Mouse (Mus musculus) kidney, embryonic 15.5 days (tissue): ENCODE results near the gene Cmtm2a. TPM values are rescaled to one million over a fixed set of nuclear protein-coding genes. Genes with fewer than 3 reads are reported as not detected.
"Not testable (repeated sequence)": the region's sequence is repeated elsewhere in the genome, so short reads cannot be mapped to it uniquely, and the experiment has no call there.

Experiments used
- ATAC-seq: fragments of 200-750 bp; cut with Nextera tagmentation; replicated peaks from 2 replicates; pipeline ENCODE4 v1.8.0; 2017; ENCODE audit warnings: moderate TSS enrichment; ENCODE audit not compliant: low FRiP score
- H3K27ac ChIP-seq: fragments of 300-500 bp; sonication (generic); 2 replicates; pipeline ENCODE4 v1.5.1; 2015; ENCODE audit warnings: mild to moderate bottlenecking, inconsistent platforms
- H3K27me3 ChIP-seq: fragments of 300-500 bp; sonication (generic); 2 replicates; pipeline ENCODE4 v1.6.1; 2015; ENCODE audit warnings: inconsistent platforms
- H3K36me3 ChIP-seq: fragments of 300-500 bp; sonication (generic); 2 replicates; pipeline ENCODE4 v1.6.1; 2015; ENCODE audit warnings: inconsistent platforms
- H3K4me1 ChIP-seq: fragments of 300-500 bp; sonication (generic); 2 replicates; pipeline ENCODE4 v1.6.1; 2015; ENCODE audit warnings: inconsistent platforms
- H3K4me2 ChIP-seq: fragments of 300-500 bp; sonication (generic); 2 replicates; pipeline ENCODE4 v1.6.1; 2015; ENCODE audit warnings: moderate library complexity, mild to moderate bottlenecking, inconsistent platforms
- H3K4me3 ChIP-seq: fragments of 300-500 bp; sonication (generic); replicated peaks from 2 replicates; pipeline ENCODE4 v1.5.1; 2015; ENCODE audit warnings: mild to moderate bottlenecking, inconsistent platforms
- H3K9ac ChIP-seq: fragments of 300-500 bp; sonication (generic); 2 replicates; pipeline ENCODE4 v1.6.1; 2015; ENCODE audit warnings: mild to moderate bottlenecking, inconsistent platforms
- H3K9me3 ChIP-seq: fragments of 300-500 bp; sonication (generic); replicated peaks from 2 replicates; pipeline ENCODE4 v1.6.1; 2016; ENCODE audit warnings: inconsistent platforms
- WGBS: fragments of 180-500 bp; shearing (Covaris S2); methylation state at CpG from one replicate; pipeline ENCODE4 v1.1.7; 2015; ENCODE audit warnings: mixed read lengths; 5-methylcytosine and 5-hydroxymethylcytosine counted together
- polyA plus RNA-seq: library from polyadenylated mRNA; unstranded; fragments of >200 nt; fragmentation: Nextera tagmentation; extraction: Ambion mirVana; gene quantifications from 2 replicates; pipeline ENCODE4 v1.2.1, GENCODE M21; 2015

Gene Cmtm2a
- polyA plus RNA-seq, 1 experiment from 2014 or later: not detected

DNA sequence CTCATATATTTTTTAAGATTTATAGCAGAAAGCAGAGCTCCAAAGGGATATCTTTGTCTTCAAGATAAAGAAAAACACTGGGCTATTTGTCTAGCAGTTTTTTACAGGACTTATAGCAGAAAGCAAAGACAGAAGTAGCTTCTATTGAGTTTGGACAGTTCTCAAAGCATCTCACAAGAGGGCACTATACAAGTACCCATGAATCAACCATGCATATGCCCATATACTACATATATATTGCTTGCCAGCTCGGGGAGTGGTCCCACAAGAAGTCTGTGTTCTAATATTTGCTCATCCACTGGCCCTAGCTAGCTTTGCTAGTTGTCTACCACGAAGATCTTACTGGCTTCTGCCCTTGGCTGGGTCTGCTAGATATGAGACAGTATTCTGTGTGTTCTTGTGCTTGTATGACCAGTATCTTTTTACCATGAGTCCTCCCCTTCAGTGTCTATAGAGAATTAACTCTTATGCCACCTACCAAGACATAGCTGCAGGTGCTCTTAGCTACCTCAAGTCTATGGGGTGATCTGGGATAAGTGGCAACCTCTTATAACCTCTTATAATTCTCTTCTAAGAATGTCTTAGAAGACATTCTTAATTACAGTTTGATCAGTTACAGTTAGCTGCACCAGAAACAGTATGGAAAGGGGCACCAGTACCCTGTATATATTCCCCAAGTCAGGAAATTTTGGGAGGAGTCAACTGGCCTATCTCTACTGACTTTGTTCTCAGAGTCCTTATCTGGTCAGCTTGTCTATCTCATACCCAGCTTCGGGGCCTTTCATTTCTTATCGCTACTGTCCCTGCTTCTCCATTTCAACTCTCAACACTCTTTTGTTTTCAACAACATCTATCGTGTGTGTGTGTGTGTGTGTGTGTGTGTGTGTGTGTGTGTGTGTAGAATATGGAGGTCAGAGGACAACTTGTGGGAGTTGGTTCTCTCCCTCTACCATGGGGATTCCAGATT, 40.0 kb upstream of the Cmtm2a start:
- 78% methylated on average over 5 of the region's 5 CpGs for WGBS
- Histone ChIP-seq H3K9me3 (no peaks in the 10 kb centered on the region), H3K27me3 (no peaks in the 10 kb centered on the region)

DNA sequence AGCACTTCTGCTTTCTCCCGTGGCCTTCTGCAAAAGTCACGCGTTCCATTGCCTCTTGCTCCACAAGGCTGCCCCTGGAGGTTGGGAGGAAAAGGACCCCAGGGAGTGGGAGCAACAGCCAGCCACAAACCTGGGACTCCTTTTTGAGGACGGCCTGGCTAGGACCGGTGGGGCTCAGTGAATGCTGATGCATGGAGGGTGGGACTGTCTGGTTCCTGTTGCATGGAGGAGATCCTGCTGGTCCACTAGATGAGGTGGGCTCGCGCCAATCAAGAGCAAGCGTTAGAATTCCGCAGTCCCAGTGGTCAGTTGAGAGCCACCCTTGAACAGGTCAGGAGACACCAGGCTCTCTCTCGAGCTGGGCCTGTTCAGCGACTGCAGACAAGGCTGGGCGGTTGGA, 28.9 kb upstream of the Cmtm2a start, which contains the start of gene Cmtm2b:
Gene Cmtm2b (plus strand): TSS at position 301 of the 400 bp plus-strand sequence.
- H3K9me3 ChIP-seq, H3K9ac ChIP-seq, H3K36me3 ChIP-seq, H3K4me2 ChIP-seq, H3K4me3 ChIP-seq, H3K4me1 ChIP-seq, H3K27me3 ChIP-seq, H3K27ac ChIP-seq, ATAC-seq: not testable (repeated sequence)
- 82% methylated on average over 12 of the region's 12 CpGs for WGBS

More for the DNA sequence above, 40.0 kb upstream of the Cmtm2a start:
- no peak overlapping the region for H3K4me3 ChIP-seq
- H3K4me1 ChIP-seq: no peaks in the 10 kb centered on the region
- H3K4me2 ChIP-seq: no peak overlapping the region
- H3K9ac ChIP-seq: no peak overlapping the region
- H3K27ac ChIP-seq: no peak overlapping the region
- no peaks in the 10 kb centered on the region for H3K36me3 ChIP-seq
- ATAC-seq: no peak

DNA sequence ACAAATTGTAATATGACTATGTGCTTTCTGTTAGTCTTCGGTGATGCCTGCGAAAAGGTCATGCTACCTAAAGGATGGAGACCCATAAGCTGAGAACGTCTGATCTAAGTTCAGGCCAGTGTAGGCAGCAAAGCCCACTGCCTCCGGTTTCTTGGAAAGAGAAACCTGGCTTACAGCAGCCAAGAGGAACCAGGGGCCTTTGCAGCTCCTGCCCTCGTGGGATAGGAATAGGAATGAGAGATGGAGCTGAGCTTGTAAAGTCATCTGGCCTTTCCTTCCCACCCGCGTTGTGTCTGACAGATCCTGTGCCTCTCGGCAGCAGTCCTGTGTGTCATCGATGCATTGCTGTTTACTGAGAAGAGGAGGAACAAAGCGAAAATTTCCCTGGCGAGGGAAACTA, 28.3 kb upstream of the Cmtm2a start, which contains the start of gene Gm11020:
Gene Gm11020 (plus strand): TSS at position 301 of the 400 bp plus-strand sequence.
- WGBS: 86% methylated on average over 11 of the region's 11 CpGs
- H3K27me3 ChIP-seq, H3K9me3 ChIP-seq, ATAC-seq, H3K4me3 ChIP-seq, H3K4me2 ChIP-seq, H3K9ac ChIP-seq, H3K36me3 ChIP-seq, H3K4me1 ChIP-seq, H3K27ac ChIP-seq: not testable (repeated sequence)

DNA sequence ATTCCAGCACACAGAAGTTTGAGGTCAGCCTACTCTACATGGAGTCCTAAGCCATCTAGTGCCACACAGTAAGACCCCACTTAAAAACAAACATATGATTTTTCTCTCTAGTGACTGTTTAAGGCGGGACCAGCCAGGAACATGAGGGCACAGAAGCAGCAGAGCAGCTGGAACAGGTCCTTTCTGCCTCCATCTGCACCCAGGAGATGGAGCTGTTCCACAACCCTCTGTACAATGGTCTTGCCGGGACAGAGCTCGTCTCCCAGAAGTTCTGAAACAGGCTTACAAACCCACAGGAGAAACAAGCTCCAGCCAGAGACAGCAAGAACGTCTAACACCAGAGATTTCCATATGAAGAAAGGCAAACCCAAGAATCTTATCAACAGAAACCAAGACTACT, 20.3 kb upstream of the Cmtm2a start:
- Histone ChIP-seq H3K9me3 (no peaks in the 10 kb centered on the region), H3K4me1 (no peaks in the 10 kb centered on the region), H3K4me3 (no peak overlapping the region), H3K27ac (no peak overlapping the region), H3K9ac (no peak overlapping the region), H3K4me2 (no peak overlapping the region), H3K36me3 (no peaks in the 10 kb centered on the region), H3K27me3 (no peaks in the 10 kb centered on the region)
- ATAC-seq: no peak
- WGBS: 66% methylated on average over 4 of the region's 4 CpGs

DNA sequence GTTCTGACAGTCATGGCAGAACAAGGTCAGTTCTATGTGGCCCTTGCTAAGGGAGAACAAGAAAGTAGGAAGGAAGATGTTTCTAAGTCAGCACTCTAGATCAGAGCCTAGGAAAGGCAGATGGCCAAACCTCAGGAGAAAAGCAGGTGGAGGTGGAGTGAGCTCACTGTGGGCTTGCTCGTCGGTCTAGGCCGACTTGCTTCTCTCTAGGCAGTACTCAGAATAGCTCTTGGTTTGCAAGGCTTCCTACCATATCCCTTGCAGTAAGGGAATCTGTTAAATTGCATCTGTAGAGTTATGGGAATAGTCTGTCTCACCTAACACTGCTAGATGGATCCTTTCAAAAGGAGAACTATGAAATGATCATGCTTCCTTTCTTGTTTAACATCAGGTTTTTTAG, 19.0 kb upstream of the Cmtm2a start:
- H3K4me1 ChIP-seq, H3K27ac ChIP-seq, H3K27me3 ChIP-seq, H3K4me3 ChIP-seq, H3K9ac ChIP-seq, H3K36me3 ChIP-seq, H3K4me2 ChIP-seq, H3K9me3 ChIP-seq, ATAC-seq: not testable (repeated sequence)
- WGBS: 88% methylated on average over 3 of the region's 3 CpGs

DNA sequence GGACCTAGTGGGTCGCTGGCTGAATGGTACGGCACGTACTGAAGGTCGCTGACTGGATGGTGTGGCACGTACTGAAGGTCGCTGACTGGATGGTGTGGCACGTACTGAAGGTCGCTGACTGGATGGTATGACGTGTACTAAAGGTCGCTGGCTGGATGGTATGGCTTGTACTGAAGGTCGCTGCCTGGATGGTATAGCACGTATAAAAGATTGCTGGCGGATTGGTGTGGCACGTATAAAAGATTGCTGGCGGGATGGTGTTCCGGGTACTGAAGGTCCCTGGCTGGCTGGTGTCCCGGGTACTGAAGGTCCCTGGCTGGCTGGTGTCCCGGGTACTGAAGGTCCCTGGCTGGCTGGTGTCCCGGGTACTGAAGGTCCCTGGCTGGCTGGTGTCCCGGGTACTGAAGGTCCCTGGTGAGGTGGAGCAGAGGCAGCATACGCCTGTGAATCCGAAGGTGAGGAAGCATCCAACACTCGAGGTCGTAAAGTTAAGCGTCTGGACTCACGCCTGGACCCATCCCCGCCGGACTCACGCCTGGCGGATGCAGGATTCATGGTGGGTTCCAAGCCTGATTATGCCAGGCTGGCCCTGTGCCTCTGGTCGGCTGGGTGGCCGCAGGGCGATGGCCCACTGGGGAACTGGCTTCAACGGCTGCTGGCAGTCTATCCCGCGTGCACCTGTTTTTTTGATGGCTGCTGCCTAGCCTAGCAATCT, 16.6 kb upstream of the Cmtm2a start, which contains the start of the genes Gm45711 and Cmtm1:
Gene Gm45711 (minus strand): TSS at position 641 of the 715 bp plus-strand sequence.
Gene Cmtm1 (minus strand): TSS at position 705 of the 715 bp plus-strand sequence.
- 87% methylated on average over 36 of the region's 36 CpGs for WGBS
- not testable (repeated sequence) for H3K4me3 ChIP-seq, H3K4me1 ChIP-seq, H3K27ac ChIP-seq, H3K36me3 ChIP-seq, H3K4me2 ChIP-seq, H3K9me3 ChIP-seq, H3K9ac ChIP-seq, ATAC-seq, H3K27me3 ChIP-seq

DNA sequence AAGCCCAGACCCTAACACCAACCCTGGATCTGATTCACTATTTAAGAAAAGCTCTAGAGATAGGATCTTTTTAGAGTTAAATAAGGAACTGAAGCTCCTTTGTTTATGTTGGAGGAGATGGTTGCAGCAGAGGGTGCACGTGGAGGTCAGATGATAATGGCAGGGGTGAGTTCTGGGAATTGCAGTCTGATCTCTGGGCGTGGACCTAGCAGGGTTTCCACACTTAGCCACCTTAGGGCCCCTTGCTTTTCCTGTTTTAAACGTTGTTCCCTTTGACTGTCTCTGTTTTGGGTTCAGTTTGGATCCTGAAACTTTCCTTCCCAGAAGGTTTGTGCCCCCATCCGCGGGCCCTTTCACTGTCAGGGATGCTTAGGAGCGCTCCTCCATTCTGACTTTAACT, 15.4 kb upstream of the Cmtm2a start:
- H3K9ac ChIP-seq, H3K27me3 ChIP-seq, H3K4me3 ChIP-seq, H3K27ac ChIP-seq, H3K4me2 ChIP-seq, H3K4me1 ChIP-seq, H3K36me3 ChIP-seq, ATAC-seq, H3K9me3 ChIP-seq: not testable (repeated sequence)
- WGBS: 52% methylated on average over 6 of the region's 6 CpGs

DNA sequence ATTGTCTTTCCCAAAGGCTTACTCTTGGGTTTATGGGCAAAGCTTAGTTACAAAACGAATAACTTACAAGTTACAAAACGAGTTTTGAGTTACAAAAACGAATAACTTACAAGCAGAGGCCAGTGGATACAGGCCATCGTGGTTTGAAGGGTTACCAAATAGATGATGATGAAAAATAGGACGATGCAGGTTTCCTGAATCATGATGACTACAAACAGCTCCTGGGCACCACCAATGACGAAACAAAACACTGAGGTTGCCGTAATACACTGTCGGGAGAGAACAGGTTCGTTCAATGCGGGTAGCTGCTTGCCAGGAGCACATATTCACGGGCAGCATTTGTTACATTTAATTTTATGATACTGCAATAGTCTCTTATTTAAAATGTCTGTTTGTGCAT, 12.0 kb upstream of the Cmtm2a start:
- ATAC-seq: no peak
- Histone ChIP-seq H3K4me2 (no peak overlapping the region), H3K36me3 (no peaks in the 10 kb centered on the region), H3K27me3 (no peaks in the 10 kb centered on the region), H3K9me3 (no peaks in the 10 kb centered on the region), H3K4me3 (no peak overlapping the region), H3K27ac (no peak overlapping the region), H3K9ac (no peak overlapping the region), H3K4me1 (peaks cover 4% of the 10 kb centered on the region; the same call in 1 of the 2 replicates)
- WGBS: 90% methylated on average over 11 of the region's 11 CpGs

DNA sequence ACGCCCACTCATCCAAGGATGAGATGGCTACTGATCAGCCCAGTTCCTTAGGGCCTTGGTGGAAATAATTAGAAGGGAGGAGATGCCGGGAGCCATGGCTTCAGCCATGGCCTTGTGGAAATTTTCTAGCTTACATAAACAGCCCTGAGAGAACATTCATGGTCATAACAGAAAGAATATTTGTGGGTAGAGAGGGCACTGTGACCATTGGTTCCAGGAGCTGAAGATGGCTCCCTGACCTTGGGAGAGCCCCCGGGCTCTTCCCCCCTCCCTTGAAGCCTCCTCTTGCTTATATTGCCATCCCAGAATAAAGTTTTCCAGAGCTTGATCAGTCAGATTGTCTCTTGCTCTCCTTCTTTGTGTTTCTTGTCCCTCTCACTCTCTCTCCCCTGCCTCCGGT, 9.6 kb upstream of the Cmtm2a start:
- not testable (repeated sequence) for H3K36me3 ChIP-seq, H3K9ac ChIP-seq, H3K4me3 ChIP-seq, H3K27ac ChIP-seq, ATAC-seq, H3K4me2 ChIP-seq, H3K4me1 ChIP-seq, H3K27me3 ChIP-seq, H3K9me3 ChIP-seq
- 89% methylated on average over 4 of the region's 4 CpGs for WGBS

DNA sequence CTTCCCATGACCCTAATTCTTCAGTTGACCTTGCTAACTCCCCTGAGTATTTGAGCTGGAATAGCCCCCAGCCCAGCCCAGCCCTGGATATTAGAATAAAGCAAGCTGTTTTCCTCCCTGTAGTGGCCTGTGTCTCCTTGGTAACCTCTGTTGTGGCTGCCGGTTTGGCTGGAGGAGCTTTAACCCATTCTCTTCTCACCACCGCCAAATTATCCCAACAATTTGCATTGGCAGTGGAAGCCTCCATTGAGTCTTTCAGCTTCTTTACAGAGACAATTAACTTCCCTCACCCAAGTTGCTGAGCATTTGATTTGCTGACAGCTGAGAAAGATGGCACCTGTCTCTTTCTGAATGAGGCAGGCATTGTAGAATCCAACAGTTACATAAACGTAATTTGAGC, 8.6 kb upstream of the Cmtm2a start:
- H3K27me3 ChIP-seq, H3K4me3 ChIP-seq, H3K36me3 ChIP-seq, ATAC-seq, H3K4me1 ChIP-seq, H3K4me2 ChIP-seq, H3K9ac ChIP-seq, H3K9me3 ChIP-seq, H3K27ac ChIP-seq: not testable (repeated sequence)
- 14% methylated on average over 3 of the region's 3 CpGs for WGBS

DNA sequence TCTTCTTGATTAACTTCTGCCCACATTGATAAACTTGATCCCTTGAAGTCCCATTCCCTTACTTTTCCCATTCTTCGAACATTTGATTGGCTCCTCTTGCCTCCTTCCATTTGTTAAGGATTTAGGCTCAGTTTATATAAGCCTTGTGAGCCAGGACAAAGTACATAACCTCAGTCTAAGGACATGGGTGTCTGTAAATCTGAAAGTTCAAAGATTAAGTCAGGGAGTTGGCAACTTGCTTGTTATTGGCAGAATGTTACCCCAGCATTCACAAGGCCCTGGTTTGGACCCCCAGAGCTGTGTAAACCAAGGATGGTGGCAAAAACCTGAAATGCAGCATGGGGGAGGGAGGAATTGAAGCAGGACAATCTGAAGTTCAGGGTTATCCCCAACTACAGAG, 1.4 kb upstream of the Cmtm2a start:
- Histone ChIP-seq H3K36me3 (no peaks in the 10 kb centered on the region), H3K27me3 (no peaks in the 10 kb centered on the region), H3K4me2 (no peak overlapping the region), H3K4me1 (no peaks in the 10 kb centered on the region), H3K9me3 (no peaks in the 10 kb centered on the region), H3K27ac (no peak overlapping the region), H3K9ac (no peak overlapping the region), H3K4me3 (no peak overlapping the region)
- no peak for ATAC-seq
- WGBS: 88% methylated on average over 1 of the region's 1 CpGs

DNA sequence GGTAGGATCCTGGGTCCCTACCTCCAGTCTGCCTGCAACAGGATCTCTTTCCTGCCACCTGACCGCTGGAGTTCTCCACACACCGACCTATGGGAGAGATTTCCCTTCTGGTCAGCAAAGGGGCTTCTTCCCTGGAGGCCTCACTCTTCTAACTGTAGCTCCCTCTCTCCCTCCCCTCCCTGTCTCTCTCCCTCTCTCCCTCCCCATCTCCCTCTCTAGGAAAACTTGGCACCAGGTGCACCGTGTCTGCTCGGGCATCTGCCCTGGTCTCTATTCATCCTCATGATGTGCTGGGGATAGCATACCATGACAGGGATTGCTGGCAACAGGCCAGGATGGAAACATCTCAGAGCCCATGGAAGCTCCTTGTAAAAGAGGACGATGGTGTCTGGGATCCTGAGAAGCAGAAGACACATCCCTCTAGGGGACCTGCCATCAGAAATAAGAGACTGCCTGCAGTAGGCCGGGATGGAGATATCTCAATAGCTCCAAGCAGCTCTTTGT, 24.0 kb downstream of the Cmtm2a start:
- 90% methylated on average over 6 of the region's 6 CpGs for WGBS
- peaks cover 10% of the 10 kb centered on the region for H3K36me3 ChIP-seq
- ATAC-seq: no peak
- no peak overlapping the region for H3K27ac ChIP-seq
- H3K9ac ChIP-seq: no peak overlapping the region
- no peak overlapping the region for H3K4me2 ChIP-seq
- H3K27me3 ChIP-seq: no peaks in the 10 kb centered on the region
- no peaks in the 10 kb centered on the region for H3K4me1 ChIP-seq
- H3K9me3 ChIP-seq: no peaks in the 10 kb centered on the region
- H3K4me3 ChIP-seq: no peak overlapping the region
